Mouse (Mus musculus): ENCODE data around the gene Car15.

Car15 gene

GRCm38 (mm10) chr16:17802456-17802838 is 35.7 kb downstream of the Car15 start:
- no peak for DNase-seq (ENCODE audit: low read depth, low spot score)

- no peak for DNase-seq (ENCODE audit: low read depth, low spot score)
These were observed 36.2 kb downstream of the Car15 start for GRCm38 (mm10) chr16:17801777-17802455.

- DNase-seq (ENCODE audit: low read depth, low spot score): no peak
These were observed 38.6 kb downstream of the Car15 start for GRCm38 (mm10) chr16:17799584-17799983.

- no peak for DNase-seq (ENCODE audit: low read depth, low spot score)
These were observed 39.6 kb downstream of the Car15 start for GRCm38 (mm10) chr16:17798321-17799180.

GRCm38 (mm10) chr16:17797812-17798311 is 40.3 kb downstream of the Car15 start:
- DNase-seq (ENCODE audit: low read depth, low spot score): no peak

- DNase-seq (ENCODE audit: low read depth, low spot score): no peak
These were observed 41.0 kb downstream of the Car15 start, which contains the start of gene Scarf2 for GRCm38 (mm10) chr16:17796971-17797811. Scarf2 (plus strand) TSS chr16:17797282.

GRCm38 (mm10) chr16:17796519-17796918 is 41.6 kb downstream of the Car15 start:
- DNase-seq (ENCODE audit: low read depth, low spot score): no peak

GRCm38 (mm10) chr16:17795643-17796042 is 42.5 kb downstream of the Car15 start:
- no peak for DNase-seq (ENCODE audit: low read depth, low spot score)

GRCm38 (mm10) chr16:17794047-17794446 is 44.1 kb downstream of the Car15 start:
- no peak for DNase-seq (ENCODE audit: low read depth, low spot score)

GRCm38 (mm10) chr16:17792728-17793127 is 45.4 kb downstream of the Car15 start:
- no peak for DNase-seq (ENCODE audit: low read depth, low spot score)

- DNase-seq (ENCODE audit: low read depth, low spot score): no peak
These were observed 52.8 kb downstream of the Car15 start for GRCm38 (mm10) chr16:17785337-17785736.
